Mouse (Mus musculus): ENCODE measurements around the gene Batf2. TPM values are rescaled to one million over a fixed set of nuclear protein-coding genes. Genes with fewer than 3 reads are reported as not detected.
"Not testable (repeated sequence)": the region's sequence is repeated elsewhere in the genome, so short reads cannot be mapped to it uniquely, and the experiment has no call there.

Gene Batf2
- polyA plus RNA-seq, 1 experiment from 2014 or later: 0.49 TPM

DNA sequence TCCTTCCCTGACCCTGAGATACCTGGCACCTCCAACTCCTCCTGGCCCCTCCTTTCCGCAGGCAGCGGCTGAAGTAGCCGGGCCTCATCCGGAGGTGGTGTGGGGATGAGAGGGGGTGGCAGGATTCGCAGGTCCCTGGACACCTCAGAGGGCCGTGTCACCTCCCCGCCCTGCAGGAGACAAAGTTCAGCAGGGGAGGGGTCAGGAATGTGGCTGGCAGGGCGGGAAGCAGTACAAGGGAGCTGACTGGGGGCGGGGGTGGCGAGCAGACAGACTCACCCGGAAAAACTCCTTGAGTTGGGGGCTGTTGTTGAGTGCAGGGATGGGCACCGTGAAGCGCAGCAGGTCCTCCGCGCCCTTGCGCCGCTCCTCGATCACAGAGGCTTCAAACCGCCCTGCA, 19.0 kb upstream of the Batf2 start:
- Histone ChIP-seq H3K9me3 (replicated peaks; ENCODE audit: low read length) (no peaks in the 10 kb centered on the region), H3K4me1 (replicated peaks; ENCODE audit: insufficient read depth, low read length) (peaks cover 4% of the 10 kb centered on the region), H3K9ac (ENCODE audit: low read depth, low read length) (no peak overlapping the region), H3K27ac (no peak overlapping the region), H3K36me3 (ENCODE audit: insufficient read depth, low read length) (no peaks in the 10 kb centered on the region), H3K4me3 (replicated peaks; ENCODE audit: low read depth, low read length) (no peak overlapping the region), H3K4me2 (ENCODE audit: low read length) (no peak overlapping the region), H3K27me3 (ENCODE audit: insufficient read depth, low read length) (no peaks in the 10 kb centered on the region)
- WGBS: 28% methylated on average over 19 of the region's 19 CpGs
- no peak for ATAC-seq (replicated peaks; ENCODE audit: low FRiP score, low read depth)
- DNase-seq (ENCODE audit: low spot score): no peak
- no peak for TF ChIP-seq CTCF (IDR thresholded peaks at IDR 0.05; ENCODE audit: low read depth)

DNA sequence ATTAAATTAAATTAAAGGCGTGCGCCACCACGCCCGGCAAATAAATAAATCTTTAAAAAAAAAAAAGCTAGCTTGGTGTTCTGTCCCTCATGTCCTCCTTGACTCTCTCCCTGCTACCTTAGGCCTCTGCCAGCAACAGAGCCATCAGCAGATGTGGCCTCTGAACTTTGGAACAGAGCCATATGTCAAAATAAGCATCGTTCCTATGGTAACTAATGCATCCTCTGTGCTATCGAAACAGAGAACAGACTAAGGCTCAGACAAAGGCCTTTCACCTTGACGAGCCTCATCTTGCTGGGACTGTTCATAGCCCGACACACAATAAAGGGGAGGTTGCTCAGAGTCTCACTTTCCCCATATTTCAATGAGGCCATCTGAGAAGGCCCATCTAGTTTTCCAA, 17.5 kb upstream of the Batf2 start:
- Histone ChIP-seq H3K4me2 (ENCODE audit: low read length) (no peak overlapping the region), H3K9ac (ENCODE audit: low read depth, low read length) (no peak overlapping the region), H3K9me3 (replicated peaks; ENCODE audit: low read length) (no peaks in the 10 kb centered on the region), H3K27me3 (ENCODE audit: insufficient read depth, low read length) (no peaks in the 10 kb centered on the region), H3K4me1 (replicated peaks; ENCODE audit: insufficient read depth, low read length) (no peaks in the 10 kb centered on the region; the same call in 1 of the 2 replicates), H3K27ac (no peak overlapping the region), H3K4me3 (replicated peaks; ENCODE audit: low read depth, low read length) (no peak overlapping the region), H3K36me3 (ENCODE audit: insufficient read depth, low read length) (no peaks in the 10 kb centered on the region)
- DNase-seq (ENCODE audit: low spot score): no peak
- no peak for TF ChIP-seq CTCF (IDR thresholded peaks at IDR 0.05; ENCODE audit: low read depth)
- no peak for ATAC-seq (replicated peaks; ENCODE audit: low FRiP score, low read depth)
- 75% methylated on average over 8 of the region's 8 CpGs for WGBS

DNA sequence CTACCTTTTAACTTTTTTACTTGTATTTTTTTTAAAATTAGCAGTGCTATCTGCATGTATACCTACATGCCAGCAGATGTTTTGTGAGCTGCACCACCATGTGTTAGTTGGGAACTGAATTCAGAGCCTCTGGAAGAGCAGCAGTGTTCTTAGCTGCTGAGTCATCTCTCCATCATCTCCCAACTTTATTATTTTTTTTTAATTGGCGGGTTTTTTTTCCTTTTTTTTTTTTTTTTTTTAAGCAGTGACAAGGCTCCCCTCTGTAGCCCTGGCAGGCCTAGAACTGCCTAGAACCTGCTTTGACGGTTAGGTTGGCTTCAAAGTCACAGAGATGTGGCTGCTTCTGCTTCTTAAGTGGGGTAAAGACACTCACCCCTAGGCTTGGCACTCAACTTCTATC, 15.9 kb upstream of the Batf2 start:
- ATAC-seq (replicated peaks; ENCODE audit: low FRiP score, low read depth) (no peak), DNase-seq (ENCODE audit: low spot score) (no peak)
- Histone ChIP-seq H3K27ac (no peak overlapping the region), H3K9ac (ENCODE audit: low read depth, low read length) (no peak overlapping the region), H3K36me3 (ENCODE audit: insufficient read depth, low read length) (no peaks in the 10 kb centered on the region), H3K9me3 (replicated peaks; ENCODE audit: low read length) (no peaks in the 10 kb centered on the region), H3K27me3 (ENCODE audit: insufficient read depth, low read length) (no peaks in the 10 kb centered on the region), H3K4me1 (replicated peaks; ENCODE audit: insufficient read depth, low read length) (no peaks in the 10 kb centered on the region; the same call in 1 of the 2 replicates), H3K4me3 (replicated peaks; ENCODE audit: low read depth, low read length) (no peak overlapping the region), H3K4me2 (ENCODE audit: low read length) (no peak overlapping the region)
- no peak for TF ChIP-seq CTCF (IDR thresholded peaks at IDR 0.05; ENCODE audit: low read depth)
- 80% methylated on average over 2 of the region's 2 CpGs for WGBS

DNA sequence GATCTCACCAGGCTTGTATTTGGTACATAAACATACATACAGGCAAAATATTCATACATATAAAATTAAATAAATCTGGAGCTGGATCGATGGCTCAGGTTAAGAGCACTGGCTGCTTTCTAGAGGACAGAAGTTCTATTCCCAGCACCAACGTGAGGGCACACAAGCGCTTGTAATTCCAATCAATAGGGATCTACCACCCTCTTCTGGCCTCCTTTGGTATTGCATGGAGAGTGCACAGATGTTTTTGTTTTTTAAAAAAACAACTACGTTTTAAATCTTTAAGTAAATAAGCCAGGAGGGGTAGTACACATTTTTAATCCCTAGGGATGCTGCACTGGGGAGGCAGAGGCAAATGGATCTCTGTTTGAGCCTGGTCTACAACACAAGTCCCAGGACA, 14.5 kb upstream of the Batf2 start:
- Histone ChIP-seq H3K4me2 (ENCODE audit: low read length) (no peak overlapping the region), H3K9me3 (replicated peaks; ENCODE audit: low read length) (no peaks in the 10 kb centered on the region), H3K27ac (no peak overlapping the region), H3K9ac (ENCODE audit: low read depth, low read length) (no peak overlapping the region), H3K4me1 (replicated peaks; ENCODE audit: insufficient read depth, low read length) (no peaks in the 10 kb centered on the region; the same call in 1 of the 2 replicates), H3K4me3 (replicated peaks; ENCODE audit: low read depth, low read length) (no peak overlapping the region), H3K36me3 (ENCODE audit: insufficient read depth, low read length) (no peaks in the 10 kb centered on the region), H3K27me3 (ENCODE audit: insufficient read depth, low read length) (no peaks in the 10 kb centered on the region)
- ATAC-seq (replicated peaks; ENCODE audit: low FRiP score, low read depth) (no peak), DNase-seq (ENCODE audit: low spot score) (peak; percentile 55)
- TF ChIP-seq CTCF (IDR thresholded peaks at IDR 0.05; ENCODE audit: low read depth): peak; percentile 86
- 23% methylated on average over 4 of the region's 4 CpGs for WGBS

DNA sequence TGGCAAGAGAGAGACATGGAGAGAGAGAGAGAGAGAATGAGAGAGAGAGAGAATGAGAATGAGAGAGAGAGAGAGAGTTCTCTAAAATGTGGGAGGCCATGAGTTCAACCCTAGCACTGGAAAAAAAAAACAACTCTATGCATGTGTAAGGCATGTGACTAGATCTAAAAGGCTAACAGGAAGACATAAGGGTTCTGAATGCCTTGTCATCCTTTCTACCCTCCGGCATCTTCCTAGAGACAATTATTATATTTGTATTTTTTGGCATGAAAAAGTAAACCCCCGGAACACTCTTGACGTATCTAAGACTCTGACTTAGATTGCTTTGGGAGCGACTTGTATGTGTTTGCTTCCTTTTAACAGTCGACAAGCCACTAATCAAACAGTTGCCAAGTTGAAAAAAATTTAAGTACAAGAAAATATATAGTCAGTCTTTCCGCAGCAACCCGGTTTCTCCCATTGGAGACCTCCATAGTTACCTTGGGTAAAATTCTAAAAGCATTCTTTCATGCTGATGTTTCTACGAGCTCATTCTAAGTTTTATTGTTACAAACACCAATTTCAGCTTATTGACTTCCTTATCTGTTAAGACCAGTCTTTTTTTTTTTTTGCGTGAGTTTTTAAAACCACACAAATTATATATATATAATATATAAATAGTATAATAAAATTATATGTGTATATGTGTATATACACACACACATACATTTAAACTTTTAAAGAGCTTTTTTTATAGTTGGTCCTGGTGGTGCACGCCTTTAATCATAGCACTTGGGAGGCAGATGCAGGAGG, 13.8 kb upstream of the Batf2 start:
- ATAC-seq (replicated peaks; ENCODE audit: low FRiP score, low read depth) (no peak), DNase-seq (ENCODE audit: low spot score) (no peak)
- Histone ChIP-seq H3K9me3 (replicated peaks; ENCODE audit: low read length) (no peaks in the 10 kb centered on the region), H3K4me1 (replicated peaks; ENCODE audit: insufficient read depth, low read length) (no peaks in the 10 kb centered on the region; the same call in 1 of the 2 replicates), H3K36me3 (ENCODE audit: insufficient read depth, low read length) (no peaks in the 10 kb centered on the region), H3K27ac (peak overlapping the region; percentile 92; the same call in 1 of the 2 replicates), H3K9ac (ENCODE audit: low read depth, low read length) (no peak overlapping the region; the same call in 1 of the 2 replicates), H3K27me3 (ENCODE audit: insufficient read depth, low read length) (no peaks in the 10 kb centered on the region), H3K4me2 (ENCODE audit: low read length) (peak overlapping the region; percentile 56), H3K4me3 (replicated peaks; ENCODE audit: low read depth, low read length) (peak overlapping the region; percentile 35)
- WGBS: 58% methylated on average over 10 of the region's 10 CpGs
- no peak for TF ChIP-seq CTCF (IDR thresholded peaks at IDR 0.05; ENCODE audit: low read depth)

DNA sequence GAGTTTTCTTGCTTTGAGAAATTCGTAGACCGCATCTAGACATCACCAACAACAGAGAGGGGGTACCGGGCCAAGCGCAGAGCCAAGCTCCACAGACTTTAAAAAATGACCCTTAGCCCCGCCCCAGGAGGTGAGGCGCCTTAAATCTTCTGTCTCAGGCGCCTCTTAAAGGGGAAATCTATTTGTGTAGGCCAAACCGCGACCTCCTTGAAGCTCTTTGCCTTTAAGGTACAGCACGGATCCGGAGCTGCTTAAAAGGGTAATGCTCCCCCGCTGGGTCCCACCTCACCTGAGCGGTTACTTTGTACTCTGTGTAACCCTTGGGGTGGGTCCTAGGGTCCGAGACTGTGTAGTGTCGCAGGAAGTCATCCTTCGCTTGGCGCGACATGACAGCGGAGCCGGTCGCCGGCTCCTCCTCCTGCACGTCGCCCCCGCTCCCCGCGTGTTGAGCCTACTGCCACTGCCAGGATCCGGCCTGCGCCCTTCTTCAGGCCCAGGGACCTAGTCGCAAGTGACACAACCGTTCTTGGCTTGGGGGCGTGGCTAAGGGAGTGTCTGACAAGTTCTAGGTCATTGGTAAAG, 12.9 kb upstream of the Batf2 start, which contains the start of gene Snx15:
Gene Snx15, minus strand, starts transcription at position 545 of the 582 bp plus-strand sequence.
- H3K4me1 ChIP-seq (replicated peaks; ENCODE audit: insufficient read depth, low read length): no peaks in the 10 kb centered on the region; the same call in 1 of the 2 replicates
- H3K27ac ChIP-seq: peak within 1 kb of the TSS; percentile 92
- no peaks in the 10 kb centered on the region for H3K36me3 ChIP-seq (ENCODE audit: insufficient read depth, low read length)
- H3K4me3 ChIP-seq (replicated peaks; ENCODE audit: low read depth, low read length): peak within 1 kb of the TSS; percentile 35
- H3K9ac ChIP-seq (ENCODE audit: low read depth, low read length): peak within 1 kb of the TSS; percentile 56
- ATAC-seq (replicated peaks; ENCODE audit: low FRiP score, low read depth) (peak; percentile 92), DNase-seq (ENCODE audit: low spot score) (peak; percentile 98)
- H3K27me3 ChIP-seq (ENCODE audit: insufficient read depth, low read length): no peaks in the 10 kb centered on the region
- no peaks in the 10 kb centered on the region for H3K9me3 ChIP-seq (replicated peaks; ENCODE audit: low read length)
- TF ChIP-seq CTCF (IDR thresholded peaks at IDR 0.05; ENCODE audit: low read depth): 0 out of 2 replicates have a peak, but pooled peaks have one; percentile 5
- under 1% methylated on average over 32 of the region's 32 CpGs for WGBS
- H3K4me2 ChIP-seq (ENCODE audit: low read length): peak within 1 kb of the TSS; percentile 56

DNA sequence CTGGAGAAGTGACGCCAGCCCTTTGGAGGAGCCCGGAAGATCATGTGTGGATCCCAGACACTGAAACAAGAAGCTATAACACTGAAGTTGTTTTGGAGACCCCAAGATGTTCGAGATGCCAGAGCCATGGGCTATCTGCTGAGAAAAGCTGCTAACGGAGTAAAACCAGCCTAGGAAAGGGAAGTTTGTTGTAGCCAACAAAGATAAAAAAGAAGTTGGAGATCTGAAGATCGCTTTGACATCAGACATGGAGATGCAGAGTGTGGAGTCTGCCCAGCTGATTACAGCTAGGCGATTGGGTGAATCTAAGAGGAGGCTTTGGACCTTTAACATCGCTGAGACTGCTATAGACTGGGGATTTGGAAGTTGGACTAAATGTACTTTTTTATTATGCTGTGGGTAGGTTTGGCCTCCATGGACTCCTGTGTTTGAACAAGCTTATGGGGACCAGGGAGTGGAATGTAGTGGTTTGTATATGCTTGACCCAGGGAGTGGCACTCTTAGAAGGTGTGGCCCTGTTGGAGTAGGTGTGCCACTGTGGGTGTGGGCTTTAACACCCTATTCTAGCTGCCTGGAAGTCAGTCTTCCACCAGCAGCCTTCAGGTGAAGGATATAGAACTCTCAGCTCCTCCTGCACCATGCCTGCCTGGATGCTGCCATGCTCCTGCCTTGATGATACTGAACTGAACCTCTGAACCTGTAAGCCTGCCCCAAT, 10.2 kb upstream of the Batf2 start:
- not testable (repeated sequence) for H3K27me3 ChIP-seq (ENCODE audit: insufficient read depth, low read length); H3K4me1 ChIP-seq (replicated peaks; ENCODE audit: insufficient read depth, low read length); DNase-seq (ENCODE audit: low spot score); ATAC-seq (replicated peaks; ENCODE audit: low FRiP score, low read depth); H3K9ac ChIP-seq (ENCODE audit: low read depth, low read length); H3K36me3 ChIP-seq (ENCODE audit: insufficient read depth, low read length); H3K4me3 ChIP-seq (replicated peaks; ENCODE audit: low read depth, low read length); H3K9me3 ChIP-seq (replicated peaks; ENCODE audit: low read length); H3K27ac ChIP-seq; H3K4me2 ChIP-seq (ENCODE audit: low read length)
- 81% methylated on average over 7 of the region's 7 CpGs for WGBS

Data from kidney, postnatal 0 days (tissue).